Mouse (Mus musculus) small intestine, adult 2 months (tissue): Measurements from ENCODE around the gene Nhlrc2.

Experiments used
- CTCF ChIP-seq: fragments of 200-500 bp; IDR thresholded peaks from 2 replicates; pipeline ENCODE4 v1.5.1; 2012; ENCODE audit warnings: low read depth, mild to moderate bottlenecking, control low read depth, inconsistent platforms, low read length, moderate library complexity, mixed read lengths; ENCODE audit not compliant: insufficient replicate concordance, insufficient read length; ENCODE audit errors: extremely low read depth
- POLR2A ChIP-seq: fragments of 200-500 bp; IDR thresholded peaks from 2 replicates; pipeline ENCODE4 v1.6.1; 2012; ENCODE audit warnings: low read depth, mild to moderate bottlenecking, control low read depth, inconsistent platforms, low read length, moderate library complexity

DNA sequence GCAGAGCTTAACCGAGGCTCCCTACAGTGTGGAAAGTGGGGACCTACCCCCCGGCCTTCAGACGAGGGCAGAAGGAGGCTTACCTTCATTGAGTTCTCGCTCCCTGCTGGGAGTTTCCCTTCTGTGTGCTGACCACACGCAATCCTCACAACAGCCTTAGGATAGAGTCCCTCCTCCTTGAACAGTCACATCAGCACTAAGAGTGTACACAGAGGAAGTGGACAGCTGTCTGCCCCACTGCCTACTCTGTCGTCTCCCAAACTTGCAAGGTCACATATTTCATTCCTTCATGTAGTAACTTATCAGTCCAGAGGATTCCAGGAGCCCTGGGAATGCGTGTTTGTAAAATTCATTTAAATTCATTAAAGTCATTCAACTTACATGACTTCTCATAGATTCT lies 52.7 kb downstream of the Nhlrc2 start:
- no peak for TF ChIP-seq CTCF
- no peak for TF ChIP-seq POLR2A
